Mouse (Mus musculus) E14TG2a.4 (cell line): ENCODE data around the gene Man2a1.

ENCODE experiments used
- H3K27me3 ChIP-seq: 2 replicates; pipeline ENCODE4 v1.6.1; 2014; ENCODE audit warnings: low read length, control low read depth; ENCODE audit not compliant: insufficient read depth
- H3K36me3 ChIP-seq: 2 replicates; pipeline ENCODE4 v1.6.1; 2014; ENCODE audit warnings: low read length, control low read depth; ENCODE audit not compliant: insufficient read depth
- H3K4me1 ChIP-seq: replicated peaks from 2 replicates; pipeline ENCODE4 v1.6.1; 2014; ENCODE audit warnings: low read depth, low read length, control low read depth
- H3K4me3 ChIP-seq: replicated peaks from 2 replicates; pipeline ENCODE4 v1.5.1; 2014; ENCODE audit warnings: mild to moderate bottlenecking, low read length
- H3K9me3 ChIP-seq: 2 replicates; pipeline ENCODE4 v1.6.1; 2014; ENCODE audit warnings: low read length, control low read depth
- CTCF ChIP-seq: conservative IDR thresholded peaks from 2 replicates; pipeline ENCODE4 v1.5.1; 2014; ENCODE audit warnings: low read length
- NANOG ChIP-seq: IDR thresholded peaks from 2 replicates; pipeline ENCODE4 v1.6.1; 2014; ENCODE audit warnings: borderline replicate concordance, low read length, mixed read lengths
- POU5F1 ChIP-seq: IDR thresholded peaks from 2 replicates; pipeline ENCODE4 v1.6.1; 2014; ENCODE audit warnings: low read length, borderline replicate concordance

The Man2a1 gene

DNA sequence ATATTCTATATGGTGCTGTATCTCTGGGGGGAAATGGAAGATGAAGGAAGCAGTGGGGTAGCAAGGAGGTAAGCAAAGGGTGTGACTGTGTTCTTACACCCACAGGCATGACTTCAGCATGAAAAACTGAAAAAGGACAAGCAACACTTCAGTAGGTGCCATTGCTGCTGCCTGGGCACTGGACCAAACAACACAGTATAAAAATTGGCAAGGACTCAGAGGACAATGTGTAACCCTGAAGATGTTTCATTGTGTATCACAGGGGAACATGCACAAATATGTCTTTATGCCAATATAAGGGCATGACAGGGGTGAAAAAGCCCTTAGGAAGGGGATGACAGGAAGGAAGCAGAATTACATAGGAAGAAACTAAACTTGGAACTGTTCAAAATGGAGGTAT lies 172.1 kb downstream of the Man2a1 start:
- Histone ChIP-seq H3K27me3 (no peaks in the 10 kb centered on the region), H3K4me1 (no peaks in the 10 kb centered on the region), H3K4me3 (no peak overlapping the region), H3K9me3 (no peaks in the 10 kb centered on the region), H3K36me3 (no peaks in the 10 kb centered on the region)
- TF ChIP-seq CTCF = no peak
- no peak for TF ChIP-seq NANOG
- TF ChIP-seq POU5F1 = no peak

DNA sequence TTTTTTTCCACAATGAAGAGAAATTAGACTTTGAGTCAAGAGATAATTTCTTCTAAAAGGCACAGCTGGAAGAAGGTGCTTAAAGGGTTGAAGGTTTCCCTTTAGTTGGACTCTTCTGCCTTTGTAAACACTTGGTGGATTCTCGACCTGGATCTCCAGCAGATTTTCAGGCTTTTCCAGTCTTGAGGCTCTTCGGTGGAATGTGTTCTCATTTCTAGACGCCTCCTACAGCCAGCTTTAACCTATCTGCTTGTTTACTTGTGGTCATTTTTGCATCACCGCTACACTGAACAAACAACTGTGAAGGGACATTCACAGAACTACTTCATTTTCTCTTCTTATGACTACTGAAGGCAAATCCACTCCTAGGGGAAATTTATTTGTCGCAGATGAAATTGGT lies 173.7 kb downstream of the Man2a1 start:
- Histone ChIP-seq H3K4me3 (no peak overlapping the region), H3K9me3 (no peaks in the 10 kb centered on the region), H3K4me1 (no peaks in the 10 kb centered on the region), H3K36me3 (no peaks in the 10 kb centered on the region), H3K27me3 (no peaks in the 10 kb centered on the region)
- no peak for TF ChIP-seq CTCF
- no peak for TF ChIP-seq POU5F1
- TF ChIP-seq NANOG = no peak

DNA sequence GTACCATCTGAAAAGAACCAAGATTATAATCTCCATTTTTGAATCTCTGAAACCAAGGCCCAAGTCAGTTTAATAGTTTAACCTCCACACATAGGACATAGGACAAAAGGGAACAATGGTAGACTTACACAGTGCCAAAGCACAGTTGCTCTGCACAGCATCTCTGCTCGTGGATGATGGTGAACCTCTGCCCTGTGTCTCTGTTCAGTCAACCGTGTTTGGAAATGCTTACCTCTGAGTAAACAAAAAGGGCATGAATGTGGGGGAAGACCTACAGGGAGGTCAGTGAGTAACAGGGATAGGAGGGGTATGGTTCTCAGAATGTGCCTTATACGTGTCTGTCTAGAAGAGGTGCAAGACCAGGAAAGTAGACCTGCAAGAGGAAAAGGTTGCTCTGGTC lies 177.8 kb downstream of the Man2a1 start:
- H3K9me3 ChIP-seq = no peaks in the 10 kb centered on the region
- no peak overlapping the region for H3K4me3 ChIP-seq
- no peaks in the 10 kb centered on the region for H3K36me3 ChIP-seq
- no peaks in the 10 kb centered on the region for H3K27me3 ChIP-seq
- TF ChIP-seq CTCF (no peak), POU5F1 (no peak)
- H3K4me1 ChIP-seq = no peaks in the 10 kb centered on the region

DNA sequence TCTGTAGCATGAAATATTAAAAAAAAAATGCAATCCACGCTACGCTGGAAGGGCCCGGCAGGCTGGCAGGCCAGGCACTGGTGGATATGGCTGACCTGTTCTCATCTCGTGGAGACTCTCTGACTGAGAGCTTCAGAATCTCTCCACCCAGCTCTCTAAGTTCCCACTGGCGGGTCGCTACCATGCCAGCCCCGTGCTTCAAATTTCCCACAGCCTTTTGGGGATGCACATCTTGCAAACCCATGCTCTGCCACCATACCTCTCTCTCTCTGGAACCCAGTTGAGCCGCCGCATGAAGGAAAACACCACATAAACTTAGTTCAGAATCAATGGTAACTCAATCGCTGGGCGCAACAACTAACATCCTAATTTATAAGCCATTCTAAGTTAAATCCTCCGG lies 178.2 kb downstream of the Man2a1 start:
- H3K27me3 ChIP-seq = no peaks in the 10 kb centered on the region
- H3K9me3 ChIP-seq = no peaks in the 10 kb centered on the region
- no peaks in the 10 kb centered on the region for H3K36me3 ChIP-seq
- no peaks in the 10 kb centered on the region for H3K4me1 ChIP-seq
- H3K4me3 ChIP-seq = no peak overlapping the region
- TF ChIP-seq NANOG (no peak), CTCF (no peak), POU5F1 (no peak)

DNA sequence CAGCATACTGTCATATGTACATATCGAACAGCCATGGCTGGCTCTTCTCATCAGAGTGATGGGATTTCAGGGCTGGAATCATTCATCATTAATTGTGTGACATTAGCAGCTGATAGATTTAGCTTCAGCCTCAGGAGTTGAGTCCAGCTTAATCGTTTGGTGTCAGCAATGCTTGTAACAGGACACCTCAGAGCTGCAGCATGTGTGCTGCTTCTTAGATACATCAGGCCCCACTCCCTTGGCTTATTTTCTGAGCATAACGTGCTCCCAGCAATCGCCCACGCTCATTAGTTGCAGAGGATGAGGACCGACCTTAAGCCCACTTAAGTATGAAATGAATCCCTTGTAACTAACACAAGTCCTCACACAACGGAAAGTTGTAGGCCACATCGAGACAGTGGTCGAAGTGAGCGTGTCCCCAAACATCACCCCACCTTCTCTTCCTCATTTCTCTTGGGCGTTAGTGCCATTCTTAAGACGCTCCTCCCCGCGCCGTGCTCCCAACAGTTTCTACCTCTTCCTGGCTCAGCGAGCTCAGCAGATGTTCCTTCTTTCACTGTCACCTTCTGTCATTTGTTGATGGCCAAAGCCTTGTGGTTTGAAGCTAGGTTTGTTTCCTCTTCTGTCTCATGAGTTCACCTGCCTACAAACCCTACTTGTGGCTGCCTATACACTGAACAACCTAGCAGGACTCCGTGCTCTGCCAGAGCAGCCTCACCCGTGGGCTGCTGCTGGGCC lies 180.4 kb downstream of the Man2a1 start:
- Histone ChIP-seq H3K4me3 (no peak overlapping the region), H3K36me3 (no peaks in the 10 kb centered on the region), H3K4me1 (no peaks in the 10 kb centered on the region), H3K27me3 (no peaks in the 10 kb centered on the region), H3K9me3 (no peaks in the 10 kb centered on the region)
- TF ChIP-seq NANOG (no peak), CTCF (no peak), POU5F1 (no peak)

DNA sequence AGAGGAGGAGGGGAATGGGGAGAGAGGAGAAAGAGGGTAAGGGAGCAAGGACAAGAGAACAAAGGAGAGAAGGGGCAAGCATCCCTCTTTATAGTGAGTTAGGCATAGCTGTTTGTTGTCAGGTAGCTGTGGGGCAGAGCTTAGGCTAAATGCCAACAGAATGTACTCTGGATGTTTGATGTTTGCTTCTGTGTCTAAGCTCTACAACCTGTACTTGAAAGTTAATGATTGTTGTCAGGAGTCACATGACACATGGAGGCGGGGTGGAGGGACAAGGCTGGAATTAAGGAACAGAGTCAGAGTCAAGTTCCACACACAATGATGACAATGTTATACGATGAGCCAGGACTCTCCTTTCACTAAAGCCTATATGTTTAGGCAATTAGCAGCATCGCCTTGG lies 181.8 kb downstream of the Man2a1 start:
- TF ChIP-seq POU5F1 = no peak
- TF ChIP-seq CTCF = no peak
- TF ChIP-seq NANOG = no peak
- H3K27me3 ChIP-seq = no peaks in the 10 kb centered on the region
- H3K4me3 ChIP-seq = no peak overlapping the region
- no peaks in the 10 kb centered on the region for H3K9me3 ChIP-seq
- H3K36me3 ChIP-seq = no peaks in the 10 kb centered on the region
- no peaks in the 10 kb centered on the region for H3K4me1 ChIP-seq

DNA sequence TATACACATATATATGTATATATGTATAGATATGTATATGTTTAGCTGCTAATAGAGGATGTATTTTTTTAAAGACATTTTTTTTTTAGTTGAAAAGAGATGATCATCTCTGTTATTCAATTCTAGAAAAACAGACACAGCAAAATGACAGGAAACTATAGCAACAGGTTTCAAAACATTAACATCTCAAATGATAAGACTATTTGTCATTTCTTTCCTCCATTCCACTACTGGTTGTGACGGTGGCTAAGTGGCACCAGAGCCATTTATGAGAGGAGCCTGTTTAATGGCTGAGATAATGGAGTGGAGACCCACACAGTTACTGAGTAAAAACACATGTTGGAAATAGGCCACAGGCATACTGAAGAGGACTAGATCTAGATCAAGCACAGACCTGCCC lies 185.4 kb downstream of the Man2a1 start:
- H3K9me3 ChIP-seq = no peaks in the 10 kb centered on the region
- H3K36me3 ChIP-seq = no peaks in the 10 kb centered on the region
- H3K27me3 ChIP-seq = no peaks in the 10 kb centered on the region; the same call in 1 of the 2 replicates
- H3K4me3 ChIP-seq = no peak overlapping the region
- peaks cover 13% of the 10 kb centered on the region; the same call in 1 of the 2 replicates for H3K4me1 ChIP-seq
- no peak for TF ChIP-seq POU5F1
- TF ChIP-seq NANOG = no peak
- TF ChIP-seq CTCF = no peak

DNA sequence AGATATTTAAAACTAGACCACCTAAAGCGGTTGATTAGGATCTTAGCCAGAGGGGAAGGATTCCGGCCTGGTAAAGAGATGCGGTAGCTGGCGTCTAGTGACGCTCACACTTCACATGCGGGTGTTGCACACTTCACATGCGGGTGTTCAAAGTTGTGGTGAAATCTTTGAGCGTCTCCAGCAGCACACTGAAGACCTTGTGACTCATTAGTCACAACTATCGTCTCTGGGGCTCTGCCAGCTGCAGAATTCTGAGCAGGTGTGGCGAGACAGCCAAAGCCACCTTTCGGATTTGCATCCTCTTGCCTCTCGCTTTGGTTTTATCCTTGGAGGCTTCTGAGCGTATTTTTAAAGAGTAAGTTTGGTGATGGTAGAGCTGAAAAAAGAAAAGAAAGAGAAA lies 187.8 kb downstream of the Man2a1 start:
- H3K36me3 ChIP-seq = no peaks in the 10 kb centered on the region
- no peak overlapping the region for H3K4me3 ChIP-seq
- no peak for TF ChIP-seq NANOG
- no peak for TF ChIP-seq CTCF
- TF ChIP-seq POU5F1 = no peak
- H3K27me3 ChIP-seq = no peaks in the 10 kb centered on the region; the same call in 1 of the 2 replicates
- H3K4me1 ChIP-seq = peaks cover 17% of the 10 kb centered on the region; the same call in 1 of the 2 replicates
- H3K9me3 ChIP-seq = no peaks in the 10 kb centered on the region

DNA sequence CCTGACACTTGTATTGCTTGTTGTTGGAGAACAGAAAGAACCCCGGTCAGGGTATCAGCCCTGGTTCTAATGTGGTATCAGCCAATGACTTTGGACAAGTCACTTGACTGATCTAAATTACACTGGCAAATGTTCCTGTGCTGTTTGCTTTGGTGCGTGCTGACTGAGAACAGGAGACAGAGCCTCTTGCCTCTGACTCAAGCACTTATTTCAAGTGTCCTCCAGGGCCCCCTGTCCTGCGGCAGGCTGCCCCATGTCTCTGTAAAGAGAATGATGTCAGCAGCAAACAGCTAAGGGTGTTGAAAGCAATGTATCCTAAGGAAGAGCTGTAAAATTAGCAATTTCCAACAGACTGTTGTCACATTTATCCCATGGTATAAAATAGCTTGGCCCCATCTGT lies 188.6 kb downstream of the Man2a1 start:
- no peak overlapping the region for H3K4me3 ChIP-seq
- peaks cover 18% of the 10 kb centered on the region; the same call in 1 of the 2 replicates for H3K4me1 ChIP-seq
- TF ChIP-seq POU5F1 = no peak
- no peak for TF ChIP-seq CTCF
- no peak for TF ChIP-seq NANOG
- H3K27me3 ChIP-seq = no peaks in the 10 kb centered on the region; the same call in 1 of the 2 replicates
- H3K36me3 ChIP-seq = no peaks in the 10 kb centered on the region
- no peaks in the 10 kb centered on the region for H3K9me3 ChIP-seq
